Mouse (Mus musculus): ENCODE measurements around the gene Ttyh2. TPM values are rescaled to one million over a fixed set of nuclear protein-coding genes. Genes with fewer than 3 reads are reported as not detected.
"Not testable (repeated sequence)": the region's sequence is repeated elsewhere in the genome, so short reads cannot be mapped to it uniquely, and the experiment has no call there.

The Ttyh2 gene
- polyA plus RNA-seq, 1 experiment from 2014 or later = 11.4 TPM

DNA sequence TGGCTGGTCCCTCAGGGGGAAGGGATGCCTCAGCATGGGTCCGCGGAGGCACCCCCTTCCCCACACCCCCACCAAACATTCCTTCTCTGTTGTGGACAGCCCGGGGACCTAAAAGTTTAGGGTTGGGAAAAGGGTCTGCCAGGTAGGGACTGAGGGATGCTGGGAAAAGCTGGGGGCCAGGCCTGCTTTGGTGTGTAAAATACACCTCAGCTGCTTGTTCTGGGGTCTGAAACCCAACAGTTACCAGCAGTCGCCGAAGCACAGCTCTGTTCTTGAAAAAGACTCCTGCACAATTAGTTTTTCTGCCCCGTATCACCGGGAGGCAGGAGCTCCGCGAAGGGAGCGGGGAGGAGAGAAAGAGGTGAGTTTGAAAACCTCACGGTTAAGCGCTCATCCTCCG lies 8.4 kb upstream of the Ttyh2 start:
- H3K9ac ChIP-seq (ENCODE audit: low read length) = no peak overlapping the region
- H3K36me3 ChIP-seq (ENCODE audit: control insufficient read depth, insufficient read depth, low read length) = peaks cover 12% of the 10 kb centered on the region
- H3K4me2 ChIP-seq = no peak overlapping the region
- H3K27ac ChIP-seq (ENCODE audit: low read depth, low read length) = no peak overlapping the region
- no peaks in the 10 kb centered on the region for H3K27me3 ChIP-seq (ENCODE audit: control insufficient read depth, insufficient read depth, low read length)
- H3K4me3 ChIP-seq (ENCODE audit: low read depth, low read length) = no peak overlapping the region
- peaks cover 13% of the 10 kb centered on the region for H3K4me1 ChIP-seq (ENCODE audit: control insufficient read depth, insufficient read depth, low read length)
- ATAC-seq (ENCODE audit: low FRiP score) = no peak
- no peak for DNase-seq (ENCODE audit: low spot score, missing footprints)
- WGBS = 11% methylated on average over 13 of the region's 13 CpGs
- no peaks in the 10 kb centered on the region for H3K9me3 ChIP-seq (ENCODE audit: control insufficient read depth, low read length)

- no peak for DNase-seq (ENCODE audit: low spot score, missing footprints)
- 58% methylated on average over 16 of the region's 18 CpGs for WGBS
- no peak overlapping the region for H3K27ac ChIP-seq (ENCODE audit: low read depth, low read length)
- no peak overlapping the region for H3K4me3 ChIP-seq (ENCODE audit: low read depth, low read length)
- H3K36me3 ChIP-seq (ENCODE audit: control insufficient read depth, insufficient read depth, low read length) = peaks cover 13% of the 10 kb centered on the region
- H3K27me3 ChIP-seq (ENCODE audit: control insufficient read depth, insufficient read depth, low read length) = no peaks in the 10 kb centered on the region
- no peak for ATAC-seq (ENCODE audit: low FRiP score)
- H3K4me2 ChIP-seq = no peak overlapping the region
- no peak overlapping the region for H3K9ac ChIP-seq (ENCODE audit: low read length)
- no peaks in the 10 kb centered on the region for H3K9me3 ChIP-seq (ENCODE audit: control insufficient read depth, low read length)
- H3K4me1 ChIP-seq (ENCODE audit: control insufficient read depth, insufficient read depth, low read length) = peaks cover 13% of the 10 kb centered on the region
Observed at GRCm38 (mm10) chr11:114667236-114667931, 7.8 kb upstream of the Ttyh2 start.

GRCm38 (mm10) chr11:114667932-114668285 lies 7.3 kb upstream of the Ttyh2 start:
- not testable (repeated sequence) for H3K9me3 ChIP-seq (ENCODE audit: control insufficient read depth, low read length); H3K27ac ChIP-seq (ENCODE audit: low read depth, low read length); H3K4me3 ChIP-seq (ENCODE audit: low read depth, low read length); DNase-seq (ENCODE audit: low spot score, missing footprints); H3K4me2 ChIP-seq; H3K9ac ChIP-seq (ENCODE audit: low read length); H3K27me3 ChIP-seq (ENCODE audit: control insufficient read depth, insufficient read depth, low read length)
- 33% methylated on average over 11 of the region's 11 CpGs for WGBS
- peak; percentile 41 for ATAC-seq (ENCODE audit: low FRiP score)
- Histone ChIP-seq H3K4me1 (ENCODE audit: control insufficient read depth, insufficient read depth, low read length) (peaks cover 13% of the 10 kb centered on the region), H3K36me3 (ENCODE audit: control insufficient read depth, insufficient read depth, low read length) (peaks cover 16% of the 10 kb centered on the region)

- DNase-seq (ENCODE audit: low spot score, missing footprints) (peak; percentile 99), ATAC-seq (ENCODE audit: low FRiP score) (peak; percentile 83)
- no peaks in the 10 kb centered on the region for H3K9me3 ChIP-seq (ENCODE audit: control insufficient read depth, low read length)
- peaks cover 13% of the 10 kb centered on the region for H3K4me1 ChIP-seq (ENCODE audit: control insufficient read depth, insufficient read depth, low read length)
- peak within 1 kb of the TSS; percentile 94 for H3K4me2 ChIP-seq
- H3K27ac ChIP-seq (ENCODE audit: low read depth, low read length) = peak within 1 kb of the TSS; percentile 79
- no peaks in the 10 kb centered on the region for H3K27me3 ChIP-seq (ENCODE audit: control insufficient read depth, insufficient read depth, low read length)
- peaks cover 19% of the 10 kb centered on the region for H3K36me3 ChIP-seq (ENCODE audit: control insufficient read depth, insufficient read depth, low read length)
- under 1% methylated on average over 18 of the region's 21 CpGs for WGBS
- peak within 1 kb of the TSS; percentile 95 for H3K9ac ChIP-seq (ENCODE audit: low read length)
- peak within 1 kb of the TSS; percentile 78 for H3K4me3 ChIP-seq (ENCODE audit: low read depth, low read length)
Observed at GRCm38 (mm10) chr11:114668301-114668710, 6.9 kb upstream of the Ttyh2 start, which contains the start of gene Rpl38. TSS of gene Rpl38 (plus strand) at chr11:114668524.

GRCm38 (mm10) chr11:114668741-114669623 lies 6.2 kb upstream of the Ttyh2 start:
- peak; percentile 78 for ATAC-seq (ENCODE audit: low FRiP score)
- H3K9me3 ChIP-seq (ENCODE audit: control insufficient read depth, low read length) = no peaks in the 10 kb centered on the region
- no peaks in the 10 kb centered on the region for H3K27me3 ChIP-seq (ENCODE audit: control insufficient read depth, insufficient read depth, low read length)
- DNase-seq (ENCODE audit: low spot score, missing footprints) = peak; percentile 97
- H3K27ac ChIP-seq (ENCODE audit: low read depth, low read length) = peak overlapping the region; percentile 79
- WGBS = under 1% methylated on average over 57 of the region's 60 CpGs
- peak overlapping the region; percentile 95 for H3K9ac ChIP-seq (ENCODE audit: low read length)
- peak overlapping the region; percentile 94 for H3K4me2 ChIP-seq
- H3K4me1 ChIP-seq (ENCODE audit: control insufficient read depth, insufficient read depth, low read length) = peaks cover 13% of the 10 kb centered on the region
- peak overlapping the region; percentile 78 for H3K4me3 ChIP-seq (ENCODE audit: low read depth, low read length)
- peaks cover 22% of the 10 kb centered on the region for H3K36me3 ChIP-seq (ENCODE audit: control insufficient read depth, insufficient read depth, low read length)

- Histone ChIP-seq H3K36me3 (ENCODE audit: control insufficient read depth, insufficient read depth, low read length) (peaks cover 22% of the 10 kb centered on the region), H3K4me3 (ENCODE audit: low read depth, low read length) (peak overlapping the region; percentile 78), H3K27ac (ENCODE audit: low read depth, low read length) (peak overlapping the region; percentile 79; the same call in 1 of the 2 replicates), H3K27me3 (ENCODE audit: control insufficient read depth, insufficient read depth, low read length) (no peaks in the 10 kb centered on the region), H3K4me2 (peak overlapping the region; percentile 94), H3K9ac (ENCODE audit: low read length) (peak overlapping the region; percentile 95), H3K9me3 (ENCODE audit: control insufficient read depth, low read length) (no peaks in the 10 kb centered on the region), H3K4me1 (ENCODE audit: control insufficient read depth, insufficient read depth, low read length) (peaks cover 13% of the 10 kb centered on the region)
- ATAC-seq (ENCODE audit: low FRiP score) (no peak), DNase-seq (ENCODE audit: low spot score, missing footprints) (no peak)
- WGBS = 30% methylated on average over 12 of the region's 12 CpGs
Observed at GRCm38 (mm10) chr11:114669651-114670168, 5.5 kb upstream of the Ttyh2 start.

GRCm38 (mm10) chr11:114671147-114671546 lies 4.1 kb upstream of the Ttyh2 start:
- ATAC-seq (ENCODE audit: low FRiP score) (no peak), DNase-seq (ENCODE audit: low spot score, missing footprints) (no peak)
- WGBS = 92% methylated on average over 5 of the region's 5 CpGs
- H3K4me1 ChIP-seq (ENCODE audit: control insufficient read depth, insufficient read depth, low read length) = peaks cover 18% of the 10 kb centered on the region
- no peak overlapping the region for H3K4me2 ChIP-seq
- no peaks in the 10 kb centered on the region for H3K27me3 ChIP-seq (ENCODE audit: control insufficient read depth, insufficient read depth, low read length)
- H3K4me3 ChIP-seq (ENCODE audit: low read depth, low read length) = no peak overlapping the region
- H3K9me3 ChIP-seq (ENCODE audit: control insufficient read depth, low read length) = no peaks in the 10 kb centered on the region
- H3K27ac ChIP-seq (ENCODE audit: low read depth, low read length) = no peak overlapping the region
- H3K36me3 ChIP-seq (ENCODE audit: control insufficient read depth, insufficient read depth, low read length) = peaks cover 22% of the 10 kb centered on the region
- H3K9ac ChIP-seq (ENCODE audit: low read length) = no peak overlapping the region

GRCm38 (mm10) chr11:114672794-114673718 lies 2.2 kb upstream of the Ttyh2 start:
- ATAC-seq (ENCODE audit: low FRiP score) (no peak), DNase-seq (ENCODE audit: low spot score, missing footprints) (peak; percentile 93)
- 63% methylated on average over 9 of the region's 9 CpGs for WGBS
- Histone ChIP-seq H3K4me2 (no peak overlapping the region), H3K36me3 (ENCODE audit: control insufficient read depth, insufficient read depth, low read length) (peaks cover 22% of the 10 kb centered on the region), H3K9ac (ENCODE audit: low read length) (no peak overlapping the region), H3K27me3 (ENCODE audit: control insufficient read depth, insufficient read depth, low read length) (peaks cover 2% of the 10 kb centered on the region; the same call in 1 of the 2 replicates), H3K4me1 (ENCODE audit: control insufficient read depth, insufficient read depth, low read length) (peaks cover 24% of the 10 kb centered on the region), H3K9me3 (ENCODE audit: control insufficient read depth, low read length) (no peaks in the 10 kb centered on the region), H3K27ac (ENCODE audit: low read depth, low read length) (no peak overlapping the region), H3K4me3 (ENCODE audit: low read depth, low read length) (no peak overlapping the region)

Measured in midbrain, embryonic 11.5 days (tissue).